Mouse (Mus musculus) ES-E14 (cell line): ENCODE data around the gene Mylk4.

Experiments used
- CHD2 ChIP-seq: IDR thresholded peaks from 2 replicates; pipeline ENCODE4 v1.6.1; 2014; ENCODE audit warnings: mild to moderate bottlenecking, low read depth, low read length, inconsistent platforms
- MAFK ChIP-seq: IDR thresholded peaks from 2 replicates; pipeline ENCODE4 v1.6.1; 2014; ENCODE audit warnings: mild to moderate bottlenecking, low read depth, low read length, inconsistent platforms; ENCODE audit not compliant: insufficient read depth
- ZC3H11A ChIP-seq: IDR thresholded peaks from 2 replicates; pipeline ENCODE4 v1.6.1; 2012; ENCODE audit warnings: low read depth, mild to moderate bottlenecking, inconsistent platforms, low read length, borderline replicate concordance

DNA sequence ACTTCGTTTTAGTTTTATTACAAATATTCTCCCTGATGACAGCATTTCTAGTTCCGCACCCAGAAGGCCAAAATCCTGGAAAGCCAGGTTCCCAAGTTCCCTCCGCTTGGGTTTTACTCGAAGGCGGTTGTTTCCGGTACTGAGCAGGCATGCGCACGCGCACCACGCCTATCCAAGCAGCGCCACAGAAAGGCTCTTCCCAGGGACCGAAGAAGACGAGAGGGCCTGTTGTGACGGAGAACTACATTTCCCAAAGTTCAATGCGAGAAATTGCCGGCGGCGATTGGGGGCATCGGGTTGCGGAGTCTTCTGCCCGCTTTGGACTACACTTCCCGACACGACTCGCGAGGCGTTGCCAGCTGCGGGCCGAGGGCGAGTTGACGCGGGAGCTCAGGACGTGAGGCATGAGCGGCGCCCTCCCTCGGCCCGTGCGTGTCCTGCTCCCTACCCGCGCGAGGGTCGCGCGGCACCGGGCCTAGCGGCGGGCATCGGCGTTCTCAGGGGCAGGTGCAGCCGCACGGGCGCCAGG is 18.0 kb upstream of the Mylk4 start, which contains the start of gene Wrnip1:
- peak; percentile 85 for TF ChIP-seq CHD2
- no peak for TF ChIP-seq ZC3H11A
- TF ChIP-seq MAFK: no peak
